Mouse (Mus musculus) heart, adult 2 months (tissue): ENCODE measurements around the gene Birc5.

Source experiments
- CTCF ChIP-seq: fragments of 200-600 bp; IDR thresholded peaks from 2 replicates; pipeline ENCODE4 v1.8.1; 2022; ENCODE audit warnings: antibody characterized with exemption, mild to moderate bottlenecking, moderate library complexity
- EP300 ChIP-seq: fragments of 200-500 bp; IDR thresholded peaks from 2 replicates; pipeline ENCODE4 v1.6.1; 2011; ENCODE audit warnings: low read depth, low read length, control low read depth; ENCODE audit not compliant: insufficient read depth

DNA sequence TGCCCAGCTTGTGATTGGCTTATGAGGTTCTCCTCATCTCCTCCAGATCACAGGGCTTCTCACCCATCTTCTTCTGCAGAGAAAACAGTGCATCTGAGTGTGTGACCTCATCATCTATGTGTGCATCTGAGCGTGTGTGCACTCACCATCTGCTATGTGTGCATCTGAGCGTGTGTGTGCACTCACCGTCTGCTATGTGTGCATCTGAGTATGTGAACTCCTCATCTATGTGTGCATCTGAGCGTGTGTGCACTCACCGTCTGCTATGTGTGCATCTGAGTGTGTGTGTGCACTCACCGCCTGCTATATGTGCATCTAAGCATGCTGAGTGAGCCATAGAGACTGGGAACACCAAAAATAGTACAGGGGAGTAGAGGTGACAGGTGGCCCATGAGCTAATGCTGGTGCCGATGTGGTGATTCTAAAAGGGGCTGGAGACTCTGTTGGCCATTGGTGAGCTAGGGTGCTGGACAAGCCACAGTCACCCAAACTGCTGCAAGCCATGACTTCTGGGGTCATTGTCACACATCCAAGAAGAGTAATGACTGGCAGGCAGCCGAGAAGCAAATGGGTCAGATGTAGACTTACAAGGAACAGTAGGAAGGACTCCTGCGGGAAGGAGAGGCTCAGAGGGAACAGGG is 31.4 kb downstream of the Birc5 start:
- TF ChIP-seq CTCF: no peak
- TF ChIP-seq EP300: no peak
